Mouse (Mus musculus): ENCODE data around the gene Nrxn2.

Nrxn2 gene

GRCm38 (mm10) chr19:6453349-6453748 lies 34.8 kb downstream of the Nrxn2 start:
- no peak for DNase-seq

- no peak for DNase-seq
These were observed 35.6 kb downstream of the Nrxn2 start for GRCm38 (mm10) chr19:6454041-6454720.

DNA sequence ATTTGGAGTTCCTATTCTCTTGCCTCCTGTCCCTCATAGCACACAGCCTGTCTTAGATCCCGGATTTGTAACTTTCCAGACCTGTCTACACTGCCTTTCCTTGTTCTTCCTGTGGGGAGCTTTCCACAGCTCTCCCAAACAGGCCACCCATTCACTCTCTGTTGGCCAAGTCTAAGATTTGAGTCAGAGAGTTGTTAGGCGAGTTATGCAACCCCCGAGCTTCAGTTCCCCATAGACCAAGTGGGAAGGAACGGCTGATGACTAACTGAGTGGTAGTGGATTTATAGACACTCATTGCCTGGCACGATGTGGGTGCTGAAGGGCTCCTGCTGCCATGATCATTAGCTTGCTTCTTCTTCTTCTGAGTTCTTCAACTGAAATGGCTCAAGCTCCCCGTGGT lies 41.0 kb downstream of the Nrxn2 start:
- no peak for DNase-seq

DNA sequence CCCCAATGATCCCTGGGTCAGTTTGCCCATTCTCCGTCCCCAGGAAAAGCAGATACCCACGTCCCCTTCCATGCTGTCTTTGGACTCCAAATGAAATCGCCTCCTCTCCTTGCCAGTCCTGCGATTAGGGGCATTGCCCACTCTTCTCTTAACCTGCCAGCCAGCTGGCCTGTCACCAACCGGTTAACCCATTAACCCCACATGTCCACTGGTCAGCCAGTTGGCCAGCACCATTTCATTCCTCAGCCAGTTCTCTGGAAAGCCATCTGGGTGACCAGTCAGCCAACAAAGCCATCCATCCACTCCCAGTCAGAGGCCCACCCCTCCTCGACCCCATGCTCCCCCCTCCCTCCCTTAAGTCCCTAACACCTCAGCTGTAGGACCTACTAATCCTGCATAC lies 44.3 kb downstream of the Nrxn2 start:
- no peak for DNase-seq

GRCm38 (mm10) chr19:6464306-6465071 lies 46.0 kb downstream of the Nrxn2 start:
- no peak for DNase-seq

DNA sequence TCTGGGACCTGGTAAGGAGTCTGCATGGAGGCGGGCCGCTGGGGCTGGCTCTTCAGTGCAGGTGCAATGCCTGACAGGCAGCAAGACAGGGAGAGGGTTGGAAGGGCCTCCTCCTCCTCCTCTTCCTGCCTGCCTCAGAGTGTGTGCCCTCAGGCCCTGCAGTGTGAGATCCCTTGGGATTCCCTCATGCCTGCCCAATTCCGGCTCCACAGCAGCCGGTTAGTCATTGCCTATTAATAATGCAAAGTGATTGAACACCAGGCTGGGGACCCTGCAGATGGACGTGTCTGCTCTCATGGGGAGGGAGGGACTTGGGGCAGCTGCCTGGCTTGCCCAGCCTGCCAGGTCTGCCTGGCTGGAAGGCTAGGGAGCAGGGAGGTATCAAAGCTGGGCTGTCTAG lies 46.6 kb downstream of the Nrxn2 start:
- no peak for DNase-seq

DNA sequence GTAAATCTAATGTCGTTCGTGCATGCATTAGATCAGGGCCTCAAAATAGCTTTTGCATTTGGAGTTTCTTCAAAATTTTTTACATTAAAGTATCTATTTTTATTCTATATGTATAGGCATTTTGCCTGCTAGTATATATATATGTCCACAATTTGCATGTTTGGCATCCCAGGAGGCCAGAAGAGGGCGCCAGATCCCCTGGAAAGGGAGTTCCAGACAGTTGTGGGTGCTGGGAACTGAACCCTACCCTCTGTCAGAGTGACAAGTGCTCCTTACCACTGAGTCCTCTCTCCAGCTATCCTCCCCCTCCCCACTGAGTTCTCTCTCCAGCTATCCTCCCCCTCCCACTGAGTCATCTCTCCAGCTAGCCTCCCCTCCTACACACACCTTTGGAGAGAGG lies 48.4 kb downstream of the Nrxn2 start:
- no peak for DNase-seq

DNA sequence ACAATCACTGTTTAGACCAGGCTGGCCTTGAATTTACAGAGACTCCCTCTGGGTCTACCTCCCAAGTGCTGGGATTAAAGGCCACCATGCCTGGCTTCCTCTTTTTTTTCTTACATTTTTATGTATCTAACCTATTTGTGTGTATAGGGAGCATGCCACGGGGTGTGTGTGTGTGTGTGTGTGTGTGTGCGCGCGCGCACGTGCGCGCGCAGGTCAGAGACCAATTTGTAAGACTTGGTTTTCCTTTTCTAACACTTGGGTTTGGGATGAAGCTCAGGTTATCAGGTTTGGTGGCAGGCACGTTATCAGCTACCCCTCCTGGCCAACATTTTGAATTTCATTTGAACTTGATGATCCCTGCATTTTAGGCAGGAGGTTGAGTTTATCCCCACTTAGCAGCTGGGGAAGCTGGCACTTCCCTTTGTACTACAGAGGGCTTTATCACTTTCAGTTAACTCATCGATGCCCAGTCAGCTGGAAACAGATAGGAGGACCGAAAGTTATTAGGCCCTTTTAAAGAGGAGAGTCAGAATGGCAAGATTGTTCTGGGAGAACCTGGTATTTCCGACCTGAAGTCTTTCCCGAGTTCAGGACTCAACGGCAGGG lies 48.9 kb downstream of the Nrxn2 start:
- no peak for DNase-seq

DNA sequence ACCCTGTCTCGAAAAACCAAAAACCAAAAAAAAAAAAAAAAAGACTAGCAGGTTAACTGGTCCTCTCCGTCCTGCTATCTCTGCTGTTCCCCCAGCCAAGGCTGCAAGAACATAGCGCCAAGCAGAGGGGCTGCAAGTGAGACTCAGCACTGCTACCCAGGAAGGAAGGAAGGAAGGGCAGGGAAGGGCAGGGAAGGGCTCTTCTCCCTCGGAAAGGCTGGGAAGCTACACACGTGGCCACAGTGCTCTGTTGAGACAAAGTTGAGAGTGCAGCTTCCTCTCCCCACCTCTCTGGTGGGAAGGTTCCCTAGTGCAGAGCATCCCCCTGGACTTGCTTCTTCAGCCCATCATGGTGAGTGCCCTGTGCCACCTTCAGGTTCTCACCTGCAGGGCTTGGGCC lies 53.1 kb downstream of the Nrxn2 start:
- DNase-seq, result no peak

GRCm38 (mm10) chr19:6472821-6473220 lies 54.3 kb downstream of the Nrxn2 start:
- no peak for DNase-seq

GRCm38 (mm10) chr19:6474706-6475105 lies 56.2 kb downstream of the Nrxn2 start:
- no peak for DNase-seq

GRCm38 (mm10) chr19:6475129-6475528 lies 56.6 kb downstream of the Nrxn2 start:
- DNase-seq, result no peak

GRCm38 (mm10) chr19:6477007-6477406 lies 58.5 kb downstream of the Nrxn2 start:
- no peak for DNase-seq

GRCm38 (mm10) chr19:6478566-6478965 lies 60.0 kb downstream of the Nrxn2 start:
- no peak for DNase-seq

GRCm38 (mm10) chr19:6482886-6483285 lies 64.4 kb downstream of the Nrxn2 start:
- DNase-seq, result no peak

- DNase-seq, result no peak
These were observed 66.6 kb downstream of the Nrxn2 start for GRCm38 (mm10) chr19:6485059-6485630.

- DNase-seq, result peak; percentile 81
These were observed 70.5 kb downstream of the Nrxn2 start for GRCm38 (mm10) chr19:6489030-6489429.

DNA sequence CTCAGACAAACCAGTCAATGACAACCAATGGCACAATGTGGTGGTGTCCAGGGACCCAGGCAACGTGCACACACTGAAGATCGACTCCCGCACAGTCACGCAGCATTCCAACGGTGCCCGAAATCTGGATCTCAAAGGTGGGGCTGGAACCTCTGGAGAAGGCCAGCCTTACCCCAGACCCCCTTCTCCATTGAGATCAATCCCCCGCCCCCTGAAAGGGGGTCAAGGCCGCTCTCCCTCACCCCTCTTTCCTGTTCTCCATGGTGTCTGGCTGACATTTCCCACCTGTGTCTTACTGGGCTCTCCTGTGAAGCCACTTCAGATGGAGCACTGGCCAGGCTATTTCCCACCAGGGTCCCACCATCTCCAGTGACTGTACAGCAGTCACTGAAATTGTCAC lies 73.0 kb downstream of the Nrxn2 start:
- no peak for DNase-seq

GRCm38 (mm10) chr19:6492124-6492523 lies 73.6 kb downstream of the Nrxn2 start:
- peak; percentile 50 for DNase-seq

DNA sequence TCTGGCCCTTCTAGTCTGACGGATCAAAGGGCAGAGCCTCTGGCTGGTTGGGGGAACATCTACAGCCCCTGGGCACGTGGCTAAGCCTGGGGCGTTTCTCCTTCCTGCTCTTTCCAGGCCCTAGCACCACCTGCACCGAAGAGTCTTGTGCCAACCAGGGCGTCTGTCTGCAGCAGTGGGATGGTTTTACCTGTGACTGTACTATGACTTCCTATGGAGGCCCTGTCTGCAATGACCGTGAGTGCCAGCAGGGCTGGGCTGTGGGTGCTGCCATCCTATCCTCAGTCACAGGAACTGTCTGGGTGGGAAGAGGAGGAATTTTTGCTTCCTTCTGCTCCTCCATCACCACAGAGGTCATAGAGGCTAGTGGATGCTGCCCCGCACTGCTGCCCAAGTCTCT lies 74.7 kb downstream of the Nrxn2 start:
- no peak for DNase-seq

GRCm38 (mm10) chr19:6494032-6494431 lies 75.5 kb downstream of the Nrxn2 start:
- no peak for DNase-seq

GRCm38 (mm10) chr19:6494504-6495170 lies 76.1 kb downstream of the Nrxn2 start:
- DNase-seq, result no peak

DNA sequence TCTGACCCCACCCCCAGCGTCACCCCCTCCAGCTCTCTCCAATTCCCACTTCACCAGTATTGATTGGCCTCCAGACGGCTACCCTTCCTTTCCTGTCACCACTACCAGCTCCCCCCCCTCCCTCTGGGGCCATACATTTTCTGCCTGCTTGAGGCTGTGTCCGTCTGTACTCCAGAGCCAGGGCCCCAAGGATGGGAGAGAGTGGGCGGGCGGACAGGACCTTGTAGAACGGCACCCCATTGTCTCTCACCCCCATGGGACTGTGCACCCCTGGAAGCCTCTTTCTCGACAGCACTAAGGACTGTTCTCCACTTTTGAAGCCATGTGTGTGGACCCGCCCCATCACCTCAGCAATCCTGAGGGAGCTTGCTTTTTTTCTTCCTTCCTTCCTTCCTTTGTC lies 77.2 kb downstream of the Nrxn2 start:
- no peak for DNase-seq
